Mouse (Mus musculus) MN1 (cell line): ENCODE results near the gene Pdzk1.

ENCODE experiments used
- DNase-seq: peaks from one replicate; pipeline ENCODE4 v3.0.0-alpha.2; 2016; ENCODE audit warnings: low spot score

The Pdzk1 gene

GRCm38 (mm10) chr3:96836414-96836813 lies 7.3 kb downstream of the Pdzk1 start:
- no peak for DNase-seq

GRCm38 (mm10) chr3:96838996-96839645 lies 10.0 kb downstream of the Pdzk1 start:
- no peak for DNase-seq

GRCm38 (mm10) chr3:96845191-96845590 lies 16.1 kb downstream of the Pdzk1 start:
- no peak for DNase-seq

- no peak for DNase-seq
Measured at GRCm38 (mm10) chr3:96845806-96846205, 16.7 kb downstream of the Pdzk1 start.

GRCm38 (mm10) chr3:96846985-96847384 lies 17.9 kb downstream of the Pdzk1 start:
- DNase-seq: no peak

GRCm38 (mm10) chr3:96847661-96848060 lies 18.6 kb downstream of the Pdzk1 start:
- no peak for DNase-seq

- DNase-seq: no peak
Measured at GRCm38 (mm10) chr3:96848470-96848869, 19.4 kb downstream of the Pdzk1 start.

- DNase-seq: no peak
Measured at GRCm38 (mm10) chr3:96849168-96849727, 20.2 kb downstream of the Pdzk1 start.

- no peak for DNase-seq
Measured at GRCm38 (mm10) chr3:96852561-96852960, 23.5 kb downstream of the Pdzk1 start.

GRCm38 (mm10) chr3:96854376-96854775 lies 25.3 kb downstream of the Pdzk1 start:
- DNase-seq: no peak

- DNase-seq: no peak
Measured at GRCm38 (mm10) chr3:96855833-96856232, 26.7 kb downstream of the Pdzk1 start.

GRCm38 (mm10) chr3:96860498-96860897 lies 31.4 kb downstream of the Pdzk1 start:
- no peak for DNase-seq

GRCm38 (mm10) chr3:96867863-96868262 lies 38.8 kb downstream of the Pdzk1 start:
- no peak for DNase-seq

- no peak for DNase-seq
Measured at GRCm38 (mm10) chr3:96868566-96868965, 39.5 kb downstream of the Pdzk1 start.

- no peak for DNase-seq
Measured at GRCm38 (mm10) chr3:96869091-96869490, 40.0 kb downstream of the Pdzk1 start.

- no peak for DNase-seq
Measured at GRCm38 (mm10) chr3:96870270-96870669, 41.2 kb downstream of the Pdzk1 start.

- DNase-seq: no peak
Measured at GRCm38 (mm10) chr3:96871070-96871469, 42.0 kb downstream of the Pdzk1 start.

GRCm38 (mm10) chr3:96872501-96872900 lies 43.4 kb downstream of the Pdzk1 start:
- no peak for DNase-seq

GRCm38 (mm10) chr3:96874808-96875571 lies 45.9 kb downstream of the Pdzk1 start:
- no peak for DNase-seq

- DNase-seq: no peak
Measured at GRCm38 (mm10) chr3:96879536-96879935, 50.5 kb downstream of the Pdzk1 start.

- no peak for DNase-seq
Measured at GRCm38 (mm10) chr3:96880385-96880784, 51.3 kb downstream of the Pdzk1 start.

GRCm38 (mm10) chr3:96881557-96881956 lies 52.5 kb downstream of the Pdzk1 start:
- no peak for DNase-seq
